Mouse (Mus musculus) thymus, postnatal 14 days (tissue): ENCODE results near the gene Cyp2s1.

Experiments used
- DNase-seq: peaks from one replicate; pipeline ENCODE4 v3.0.0; 2021

Gene Cyp2s1

GRCm38 (mm10) chr7:25816241-25816919, at the start of gene Cyp2s1:
Gene Cyp2s1 (minus strand): TSS chr7:25816913.
- DNase-seq = peak; percentile 66

- no peak for DNase-seq
Observed at GRCm38 (mm10) chr7:25864861-25865260, 48.1 kb upstream of the Cyp2s1 start.

GRCm38 (mm10) chr7:25863756-25864155, 47.0 kb upstream of the Cyp2s1 start:
- no peak for DNase-seq

- no peak for DNase-seq
Observed at GRCm38 (mm10) chr7:25862365-25862764, 45.7 kb upstream of the Cyp2s1 start.

GRCm38 (mm10) chr7:25859962-25860870, 43.5 kb upstream of the Cyp2s1 start:
- peak; percentile 16 for DNase-seq

- DNase-seq = peak; percentile 74
Observed at GRCm38 (mm10) chr7:25855082-25855481, 38.4 kb upstream of the Cyp2s1 start.

- DNase-seq = no peak
Observed at GRCm38 (mm10) chr7:25848444-25848812, 31.7 kb upstream of the Cyp2s1 start.

- DNase-seq = peak; percentile 92
Observed at GRCm38 (mm10) chr7:25847722-25848443, 31.2 kb upstream of the Cyp2s1 start.

GRCm38 (mm10) chr7:25844885-25845284, 28.2 kb upstream of the Cyp2s1 start:
- DNase-seq = no peak

- DNase-seq = no peak
Observed at GRCm38 (mm10) chr7:25844423-25844822, 27.7 kb upstream of the Cyp2s1 start.

- DNase-seq = no peak
Observed at GRCm38 (mm10) chr7:25843492-25843891, 26.8 kb upstream of the Cyp2s1 start.

GRCm38 (mm10) chr7:25840908-25841307, 24.2 kb upstream of the Cyp2s1 start:
- no peak for DNase-seq

- peak; percentile 50 for DNase-seq
Observed at GRCm38 (mm10) chr7:25835188-25835891, 18.6 kb upstream of the Cyp2s1 start.

GRCm38 (mm10) chr7:25831557-25832530, 15.1 kb upstream of the Cyp2s1 start:
- DNase-seq = no peak

GRCm38 (mm10) chr7:25830251-25830650, 13.5 kb upstream of the Cyp2s1 start:
- DNase-seq = no peak

GRCm38 (mm10) chr7:25827199-25827598, 10.5 kb upstream of the Cyp2s1 start:
- DNase-seq = peak; percentile 35

- no peak for DNase-seq
Observed at GRCm38 (mm10) chr7:25826029-25826428, 9.3 kb upstream of the Cyp2s1 start.

- no peak for DNase-seq
Observed at GRCm38 (mm10) chr7:25825043-25825442, 8.3 kb upstream of the Cyp2s1 start.

GRCm38 (mm10) chr7:25815571-25815970, 1.1 kb downstream of the Cyp2s1 start:
- DNase-seq = no peak

GRCm38 (mm10) chr7:25814711-25815110, 2.0 kb downstream of the Cyp2s1 start:
- no peak for DNase-seq

GRCm38 (mm10) chr7:25812195-25812594, 4.5 kb downstream of the Cyp2s1 start:
- DNase-seq = no peak

- DNase-seq = no peak
Observed at GRCm38 (mm10) chr7:25811716-25812115, 5.0 kb downstream of the Cyp2s1 start.
